ENCODE assay signal across 9 mouse cellular contexts in genomic region chr7:99510087-99510501, GRCm38 (mm10). TPM values are rescaled to one million over a fixed set of nuclear protein-coding genes. Genes with fewer than 3 reads are reported as not detected.
DNase-seq lines count a peak whose midpoint lies in the region; ATAC-seq and TF ChIP-seq lines count a peak whose summit lies in the region.
"Had no signal": no experiment of that assay in that cellular context is flagged by ENCODE, and none has a peak within 500 bp of the region (broad histone marks: within the 10 kb centered on the region; RNA-seq: fewer than 3 reads in every experiment).

No protein-coding gene starts in this region.

- 0 out of 2 replicates have a peak overlapping the region, but pooled peaks have one; percentile 39 for H3K9ac ChIP-seq in hindbrain, embryonic 13.5 days
- H3K9ac ChIP-seq in midbrain, postnatal 0 days (replicated peaks; ENCODE audit: low read length, poor library complexity, severe bottlenecking) = 0 out of 2 replicates have a peak overlapping the region, but pooled peaks have one; percentile 8
- H3K9ac ChIP-seq: heart, embryonic 15.5 days had no signal

- TF ChIP-seq CTCF in midbrain, postnatal 0 days (IDR thresholded peaks at IDR 0.05) = no peak; the same call in 1 of the 2 replicates

- intact Hi-C loops in left cerebral cortex, postnatal 10 days (cut with DNase I) = no loop called here

- peaks cover 11% of the 10 kb centered on the region for H3K4me1 ChIP-seq in hindbrain, embryonic 13.5 days (replicated peaks)
- peaks cover 9% of the 10 kb centered on the region for H3K4me1 ChIP-seq in midbrain, postnatal 0 days (ENCODE audit: insufficient read depth, low read length)

- peak; percentile 31 for DNase-seq in urinary bladder, postnatal 14 days (ENCODE audit: low spot score)
- no peak for DNase-seq in urinary bladder, postnatal 25 days (ENCODE audit: low spot score)
- peak; percentile 43 to 59 for DNase-seq in frontal cortex, postnatal 14 days (ENCODE audit: low spot score in 2 of 2)
- peak; percentile 50 to 83 for DNase-seq in left cerebral cortex, postnatal 10 days (ENCODE audit: extremely low spot score in 1 of 2, low spot score in 2 of 2)
- DNase-seq in midbrain, postnatal 0 days (ENCODE audit: low spot score) = peak; percentile 84
- DNase-seq in testis, postnatal 10 days (ENCODE audit: low spot score) = peak; percentile 69
- DNase-seq in spleen, postnatal 36 days (ENCODE audit: low spot score in 2 of 2) = no peak

- peak overlapping the region; percentile 71 for H3K27ac ChIP-seq in hindbrain, embryonic 13.5 days
- H3K27ac ChIP-seq in midbrain, postnatal 0 days (ENCODE audit: low read depth, low read length) = peak overlapping the region; percentile 69
- H3K27ac ChIP-seq: heart, embryonic 15.5 days had no signal

- no peaks in the 10 kb centered on the region for H3K9me3 ChIP-seq in hindbrain, embryonic 13.5 days
- no peaks in the 10 kb centered on the region for H3K9me3 ChIP-seq in midbrain, postnatal 0 days (ENCODE audit: low read length)
- H3K9me3 ChIP-seq: heart, embryonic 15.5 days had no signal

- H3K36me3 ChIP-seq in hindbrain, embryonic 13.5 days = no peaks in the 10 kb centered on the region
- H3K36me3 ChIP-seq in midbrain, postnatal 0 days (ENCODE audit: insufficient read depth, low read length) = no peaks in the 10 kb centered on the region
- H3K36me3 ChIP-seq: heart, embryonic 15.5 days had no signal

- H3K4me3 ChIP-seq in hindbrain, embryonic 13.5 days = no peak overlapping the region
- H3K4me3 ChIP-seq in midbrain, postnatal 0 days (ENCODE audit: low read depth, low read length) = no peak overlapping the region
- H3K4me3 ChIP-seq: heart, embryonic 15.5 days had no signal

- peak; percentile 80 for ATAC-seq in hindbrain, embryonic 13.5 days (ENCODE audit: low FRiP score)
- ATAC-seq in midbrain, postnatal 0 days (ENCODE audit: low FRiP score) = peak; percentile 88; the same call in 1 of the 2 replicates

- under 1% methylated on average over 8 of the region's 8 CpGs for WGBS in hindbrain, embryonic 13.5 days
- WGBS in midbrain, postnatal 0 days = under 1% methylated on average over 8 of the region's 8 CpGs

- no peaks in the 10 kb centered on the region for H3K27me3 ChIP-seq in hindbrain, embryonic 13.5 days
- H3K27me3 ChIP-seq in midbrain, postnatal 0 days (ENCODE audit: insufficient read depth, low read length) = no peaks in the 10 kb centered on the region
- H3K27me3 ChIP-seq: heart, embryonic 15.5 days had no signal

- peak overlapping the region; percentile 43 for H3K4me2 ChIP-seq in hindbrain, embryonic 13.5 days
- H3K4me2 ChIP-seq in midbrain, postnatal 0 days (ENCODE audit: low read depth, low read length, poor library complexity, severe bottlenecking) = 0 out of 2 replicates have a peak overlapping the region, but pooled peaks have one; percentile 26
- H3K4me2 ChIP-seq: heart, embryonic 15.5 days had no signal

RNA-seq across cellular contexts. Expression of gene Arrb1, which starts 25.2 kb away (rescaled TPM):
- 15.6 and 15.9 TPM in 2 replicates for polyA plus RNA-seq in hindbrain, embryonic 13.5 days (2015; fragmentation: Nextera tagmentation; extraction: Ambion mirVana)
- total RNA-seq in left cerebral cortex, postnatal 10 days (2021) = 100 to 1,000 TPM; 167 to 196 TPM
- total RNA-seq in midbrain, postnatal 0 days (2014; rRNA removed) = 118 and 163 TPM in 2 replicates
- 14.2 and 15.0 TPM in 2 replicates for polyA plus RNA-seq in midbrain, postnatal 0 days (2015; fragmentation: Nextera tagmentation; extraction: Ambion mirVana)

RNA-seq across cellular contexts. Expression of gene Rps3, which starts 26.6 kb away (rescaled TPM):
- 523 and 532 TPM in 2 replicates for polyA plus RNA-seq in hindbrain, embryonic 13.5 days (2015; fragmentation: Nextera tagmentation; extraction: Ambion mirVana)
- total RNA-seq in left cerebral cortex, postnatal 10 days (2021) = 100 to 1,000 TPM; 266 to 286 TPM
- total RNA-seq in midbrain, postnatal 0 days (2014; rRNA removed) = 440 and 661 TPM in 2 replicates
- 440 and 453 TPM in 2 replicates for polyA plus RNA-seq in midbrain, postnatal 0 days (2015; fragmentation: Nextera tagmentation; extraction: Ambion mirVana)

RNA-seq across cellular contexts. Expression of gene Klhl35, which starts 44.3 kb away (rescaled TPM):
- polyA plus RNA-seq in hindbrain, embryonic 13.5 days (2015; fragmentation: Nextera tagmentation; extraction: Ambion mirVana) = 7.4 and 12.2 TPM in 2 replicates
- 1 to 10 TPM; 1.4 to 2.6 TPM for total RNA-seq in left cerebral cortex, postnatal 10 days (2021)
- 1.4 and 3.9 TPM in 2 replicates for total RNA-seq in midbrain, postnatal 0 days (2014; rRNA removed)
- 2.1 and 2.4 TPM in 2 replicates for polyA plus RNA-seq in midbrain, postnatal 0 days (2015; fragmentation: Nextera tagmentation; extraction: Ambion mirVana)

Comparison
In these comparisons a context has a peak if more than half of its experiments do, and no peak if none do; other contexts are left out.
1. DNase-seq: peak in urinary bladder, postnatal 14 days (single experiment), frontal cortex, postnatal 14 days (2 of 2), left cerebral cortex, postnatal 10 days (2 of 2), midbrain, postnatal 0 days (single experiment) and testis, postnatal 10 days (single experiment); none in urinary bladder, postnatal 25 days (single experiment) and spleen, postnatal 36 days (0 of 2).